Mouse (Mus musculus) lung, embryonic 14.5 days (tissue): ENCODE measurements around the gene Oscar. TPM values are rescaled to one million over a fixed set of nuclear protein-coding genes. Genes with fewer than 3 reads are reported as not detected.

Source experiments
- ATAC-seq: fragments of 200-750 bp; cut with Nextera tagmentation; 2 replicates; pipeline ENCODE4 v1.8.0; 2017; ENCODE audit warnings: mild to moderate bottlenecking, moderate TSS enrichment, moderate library complexity; ENCODE audit not compliant: insufficient read depth
- DNase-seq: peaks from one replicate; pipeline ENCODE4 v3.0.0-alpha.2; 2015
- H3K27ac ChIP-seq: fragments of 300-500 bp; sonication (generic); 2 replicates; pipeline ENCODE4 v1.5.1; 2014; ENCODE audit warnings: low read depth, mild to moderate bottlenecking, moderate library complexity
- H3K27me3 ChIP-seq: fragments of 300-500 bp; sonication (generic); 2 replicates; pipeline ENCODE4 v1.6.1; 2014; ENCODE audit warnings: low read length, control low read depth; ENCODE audit not compliant: insufficient read depth
- H3K36me3 ChIP-seq: fragments of 300-500 bp; sonication (generic); 2 replicates; pipeline ENCODE4 v1.6.1; 2014; ENCODE audit warnings: control low read depth; ENCODE audit not compliant: insufficient read depth
- H3K4me1 ChIP-seq: fragments of 300-500 bp; sonication (generic); 2 replicates; pipeline ENCODE4 v1.6.1; 2014; ENCODE audit warnings: antibody characterized with exemption, control low read depth; ENCODE audit not compliant: insufficient read depth
- H3K4me2 ChIP-seq: fragments of 300-500 bp; sonication (generic); 2 replicates; pipeline ENCODE4 v1.6.1; 2014; ENCODE audit warnings: mild to moderate bottlenecking
- H3K4me3 ChIP-seq: fragments of 300-500 bp; sonication (generic); 2 replicates; pipeline ENCODE4 v1.5.1; 2014; ENCODE audit warnings: low read depth, low read length
- H3K9ac ChIP-seq: fragments of 300-500 bp; sonication (generic); 2 replicates; pipeline ENCODE4 v1.6.1; 2014
- H3K9me3 ChIP-seq: fragments of 300-500 bp; sonication (generic); 2 replicates; pipeline ENCODE4 v1.6.1; 2016; ENCODE audit warnings: low read depth, low read length, control low read depth
- CTCF ChIP-seq: IDR thresholded peaks from 2 replicates; pipeline ENCODE4 v1.5.1; 2016; ENCODE audit warnings: antibody characterized with exemption, low read depth
- WGBS: fragments of 180-500 bp; shearing (Covaris S2); extraction: QIAGEN DNeasy Blood & Tissue Kit; methylation state at CpG from one replicate; pipeline ENCODE4 v1.1.7; 2014; 5-methylcytosine and 5-hydroxymethylcytosine counted together
- polyA plus RNA-seq: library from polyadenylated mRNA; unstranded; fragments of >200 nt; fragmentation: Nextera tagmentation; extraction: Ambion mirVana; gene quantifications from 2 replicates; pipeline ENCODE4 v1.2.1, GENCODE M21; 2014

Oscar gene
- polyA plus RNA-seq: 0.20 TPM in 1 of 2 replicates, not detected in the other

- WGBS: 77% methylated on average over 4 of the region's 4 CpGs
These were observed at the start of gene Oscar for GRCm38 (mm10) chr7:3616057-3616388. Gene Oscar (minus strand): TSS chr7:3616157.

GRCm38 (mm10) chr7:3665215-3666114 lies 49.5 kb upstream of the Oscar start, which contains the start of gene Leng1:
Gene Leng1 (minus strand): TSS chr7:3665840.
- Histone ChIP-seq H3K36me3 (peaks cover 32% of the 10 kb centered on the region), H3K9me3 (no peaks in the 10 kb centered on the region), H3K27me3 (no peaks in the 10 kb centered on the region), H3K4me1 (0 out of 2 replicates have a peak, but pooled peaks cover 3% of the 10 kb centered on the region), H3K4me2 (peak within 1 kb of the TSS; percentile 82), H3K9ac (peak within 1 kb of the TSS; percentile 69), H3K27ac (peak within 1 kb of the TSS; percentile 89), H3K4me3 (peak within 1 kb of the TSS; percentile 59)
- TF ChIP-seq CTCF: no peak
- WGBS: 2% methylated on average over 45 of the region's 45 CpGs
- ATAC-seq: peak; percentile 99
- DNase-seq: peak; percentile 99

More at GRCm38 (mm10) chr7:3616057-3616388, at the start of gene Oscar:
- Histone ChIP-seq H3K9ac (no peak within 1 kb of the TSS), H3K4me2 (peak within 1 kb of the TSS; percentile 79), H3K4me1 (no peaks in the 10 kb centered on the region), H3K27ac (no peak within 1 kb of the TSS), H3K36me3 (peaks cover 13% of the 10 kb centered on the region; the same call in 1 of the 2 replicates), H3K27me3 (no peaks in the 10 kb centered on the region), H3K4me3 (peak within 1 kb of the TSS; percentile 81; the same call in 1 of the 2 replicates), H3K9me3 (no peaks in the 10 kb centered on the region)
- TF ChIP-seq CTCF: no peak
- ATAC-seq (no peak), DNase-seq (no peak)

- ATAC-seq: peak; percentile 28
- no peak for TF ChIP-seq CTCF
- peak overlapping the region; percentile 59 for H3K4me3 ChIP-seq
- 0 out of 2 replicates have a peak, but pooled peaks cover 3% of the 10 kb centered on the region for H3K4me1 ChIP-seq
- H3K4me2 ChIP-seq: peak overlapping the region; percentile 82
- DNase-seq: peak; percentile 38
- peak overlapping the region; percentile 74 for H3K27ac ChIP-seq
- 29% methylated on average over 15 of the region's 15 CpGs for WGBS
- no peaks in the 10 kb centered on the region for H3K27me3 ChIP-seq
- peak overlapping the region; percentile 69 for H3K9ac ChIP-seq
- no peaks in the 10 kb centered on the region for H3K9me3 ChIP-seq
- H3K36me3 ChIP-seq: peaks cover 40% of the 10 kb centered on the region
These were observed 48.7 kb upstream of the Oscar start for GRCm38 (mm10) chr7:3664524-3665214.

GRCm38 (mm10) chr7:3658578-3658977 lies 42.6 kb upstream of the Oscar start:
- no peak for TF ChIP-seq CTCF
- 96% methylated on average over 14 of the region's 14 CpGs for WGBS
- Histone ChIP-seq H3K9me3 (no peaks in the 10 kb centered on the region), H3K4me3 (no peak overlapping the region), H3K9ac (no peak overlapping the region), H3K27me3 (no peaks in the 10 kb centered on the region), H3K4me1 (no peaks in the 10 kb centered on the region), H3K4me2 (no peak overlapping the region), H3K27ac (no peak overlapping the region), H3K36me3 (peaks cover 99% of the 10 kb centered on the region)
- ATAC-seq (no peak), DNase-seq (no peak)

- WGBS: 77% methylated on average over 4 of the region's 4 CpGs
- Histone ChIP-seq H3K36me3 (peaks cover 100% of the 10 kb centered on the region), H3K9ac (no peak overlapping the region), H3K4me3 (no peak overlapping the region), H3K27ac (no peak overlapping the region), H3K4me2 (no peak overlapping the region), H3K4me1 (no peaks in the 10 kb centered on the region), H3K27me3 (no peaks in the 10 kb centered on the region), H3K9me3 (no peaks in the 10 kb centered on the region)
- ATAC-seq (no peak), DNase-seq (no peak)
- TF ChIP-seq CTCF: no peak
These were observed 41.0 kb upstream of the Oscar start for GRCm38 (mm10) chr7:3656966-3657365.

- no peaks in the 10 kb centered on the region for H3K9me3 ChIP-seq
- no peak for ATAC-seq
- peak overlapping the region; percentile 83 for H3K4me2 ChIP-seq
- no peak for DNase-seq
- no peaks in the 10 kb centered on the region for H3K27me3 ChIP-seq
- H3K4me3 ChIP-seq: peak overlapping the region; percentile 99
- TF ChIP-seq CTCF: no peak
- H3K27ac ChIP-seq: no peak overlapping the region
- peaks cover 32% of the 10 kb centered on the region for H3K36me3 ChIP-seq
- H3K9ac ChIP-seq: peak overlapping the region; percentile 99
- 58% methylated on average over 4 of the region's 4 CpGs for WGBS
- H3K4me1 ChIP-seq: peaks cover 15% of the 10 kb centered on the region
These were observed 30.7 kb upstream of the Oscar start for GRCm38 (mm10) chr7:3646641-3647040.

- H3K4me2 ChIP-seq: peak overlapping the region; percentile 83
- H3K9ac ChIP-seq: peak overlapping the region; percentile 99
- ATAC-seq: no peak
- peak; percentile 15 for DNase-seq
- H3K27ac ChIP-seq: no peak overlapping the region
- H3K36me3 ChIP-seq: peaks cover 31% of the 10 kb centered on the region
- 9% methylated on average over 9 of the region's 9 CpGs for WGBS
- no peaks in the 10 kb centered on the region for H3K27me3 ChIP-seq
- H3K4me1 ChIP-seq: peaks cover 15% of the 10 kb centered on the region
- peak overlapping the region; percentile 99 for H3K4me3 ChIP-seq
- TF ChIP-seq CTCF: no peak
- H3K9me3 ChIP-seq: no peaks in the 10 kb centered on the region
These were observed 30.2 kb upstream of the Oscar start for GRCm38 (mm10) chr7:3646188-3646587.
